Mouse (Mus musculus): Measurements from ENCODE around the gene Retreg3. TPM values are rescaled to one million over a fixed set of nuclear protein-coding genes. Genes with fewer than 3 reads are reported as not detected.

Retreg3 gene
- 41.2 TPM for polyA plus RNA-seq (2012; fragmentation: generic; extraction: Trizol)

DNA sequence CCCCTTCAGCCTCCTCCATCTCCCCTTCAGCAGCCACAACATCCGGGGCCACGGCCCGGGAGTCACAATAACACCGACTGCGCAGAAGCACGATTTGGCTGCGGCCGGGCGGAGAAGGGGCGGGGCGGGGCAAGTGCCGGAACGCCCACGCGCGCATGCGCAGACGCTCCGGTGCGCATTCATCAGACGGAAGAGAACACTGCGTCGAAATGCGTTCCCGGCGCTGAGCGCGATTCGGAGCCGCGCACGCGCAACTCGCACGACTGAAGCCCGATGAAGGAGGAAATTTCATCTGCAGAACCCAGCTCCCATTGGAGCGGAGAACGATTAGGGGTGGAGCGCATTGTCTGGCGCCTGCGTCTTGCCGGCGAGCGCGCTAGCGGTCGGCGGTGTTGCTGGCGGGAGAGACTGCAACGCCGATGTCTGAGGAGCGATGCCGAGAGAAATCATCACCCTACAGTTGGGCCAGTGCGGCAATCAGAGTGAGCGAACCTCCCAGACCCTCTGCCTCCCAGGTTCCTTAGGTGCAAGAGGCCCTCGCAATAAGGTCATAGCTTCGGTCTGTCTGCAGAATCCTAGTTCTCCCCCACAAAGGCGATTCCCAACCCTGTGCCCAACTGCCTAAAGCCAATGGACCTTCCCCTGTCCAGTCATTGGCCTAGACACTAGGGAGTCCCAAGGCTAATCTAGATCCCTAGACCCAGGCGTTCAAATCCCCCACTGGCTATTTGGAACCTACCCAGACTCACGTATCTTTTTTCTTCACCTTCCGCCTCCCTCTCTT, at the start of gene Retreg3, which contains the start of gene Tubg1:
TSS of gene Retreg3 (minus strand) at position 133 of the 784 bp plus-strand sequence.
TSS of gene Tubg1 (plus strand) at position 178 of the 784 bp plus-strand sequence.
- Histone ChIP-seq H3K36me3 (ENCODE audit: control insufficient read depth, insufficient read depth) (peaks cover 18% of the 10 kb centered on the region), H3K4me2 (ENCODE audit: low read depth) (peak within 1 kb of the TSS; percentile 93), H3K4me3 (peak within 1 kb of the TSS; percentile 72), H3K79me2 (ENCODE audit: control insufficient read depth, insufficient read depth) (peaks cover 57% of the 10 kb centered on the region), H3K27me3 (ENCODE audit: control insufficient read depth, insufficient read depth, insufficient read length) (no peaks in the 10 kb centered on the region), H3ac (ENCODE audit: control insufficient read depth, insufficient read length) (peak within 1 kb of the TSS; percentile 23)
- TF ChIP-seq POLR2AphosphoS2 (IDR thresholded peaks at IDR 0.05; ENCODE audit: insufficient read length, low read depth) = peak; percentile 94
- TF ChIP-seq USF1 (IDR thresholded peaks at IDR 0.05; ENCODE audit: low read depth) = no peak
- TF ChIP-seq SRF (IDR thresholded peaks at IDR 0.05; ENCODE audit: control insufficient read depth, insufficient read length, low read depth) = peak; percentile 65
- no peak for TF ChIP-seq REST (IDR thresholded peaks at IDR 0.05; ENCODE audit: insufficient read depth, insufficient read length)
- TF ChIP-seq CEBPB (IDR thresholded peaks at IDR 0.05; ENCODE audit: insufficient read depth, poor library complexity, severe bottlenecking) = no peak
- TF ChIP-seq E2F4 (IDR thresholded peaks at IDR 0.05; ENCODE audit: insufficient read depth) = no peak
- TF ChIP-seq MYOD1 (IDR thresholded peaks at IDR 0.05; ENCODE audit: control insufficient read depth in 1 of 3, insufficient read length in 2 of 3, low read depth in 2 of 3) = no peak
- TF ChIP-seq POLR2A (IDR thresholded peaks at IDR 0.05; ENCODE audit: insufficient read length, low read depth) = peak; percentile 83
- peak in 1 of 3 experiments; percentile 19 for TF ChIP-seq MYOG (IDR thresholded peaks at IDR 0.05; ENCODE audit: control insufficient read depth in 1 of 3, insufficient read depth in 1 of 3, insufficient read length in 2 of 3, low read depth in 2 of 3)

DNA sequence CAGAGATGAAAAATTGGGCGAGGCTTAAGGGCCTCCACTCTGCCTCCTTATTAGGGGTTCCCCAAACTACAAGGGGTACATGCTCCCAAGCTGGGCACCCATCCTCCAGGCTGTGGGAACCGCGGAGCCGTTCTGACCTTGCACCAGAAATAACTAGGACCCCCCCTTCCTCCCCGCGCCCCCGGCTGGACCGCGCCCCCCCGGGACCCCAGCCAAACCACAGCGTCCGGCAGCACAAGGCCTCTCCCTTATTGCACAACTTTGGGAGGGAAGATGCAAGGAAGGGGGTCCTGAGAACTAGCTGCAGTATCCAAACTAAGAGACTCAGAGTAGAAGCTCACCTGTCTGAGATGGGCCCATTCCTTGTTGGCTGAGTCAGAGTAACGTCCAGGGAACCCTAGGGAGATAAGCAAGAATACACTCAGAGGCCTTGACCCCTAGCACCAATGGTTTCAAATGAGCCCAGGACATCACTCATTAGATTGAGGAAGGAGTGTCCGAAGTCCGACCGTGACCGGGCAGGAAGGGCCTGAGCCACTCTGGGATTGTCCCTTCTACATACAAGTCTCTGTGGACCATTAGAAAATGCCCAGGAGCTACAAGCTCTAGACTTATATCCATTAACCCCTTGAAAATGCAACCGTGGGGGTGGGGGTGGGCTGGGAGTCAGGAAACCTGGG, 48.7 kb upstream of the Retreg3 start:
- Histone ChIP-seq H3ac (ENCODE audit: control insufficient read depth, insufficient read length) (no peak overlapping the region), H3K79me2 (ENCODE audit: control insufficient read depth, insufficient read depth) (peaks cover 24% of the 10 kb centered on the region), H3K4me3 (peak overlapping the region; percentile 99), H3K36me3 (ENCODE audit: control insufficient read depth, insufficient read depth) (peaks cover 28% of the 10 kb centered on the region), H3K4me2 (ENCODE audit: low read depth) (peak overlapping the region; percentile 97), H3K27me3 (ENCODE audit: control insufficient read depth, insufficient read depth, insufficient read length) (no peaks in the 10 kb centered on the region)
- peak; percentile 94 for TF ChIP-seq CEBPB (IDR thresholded peaks at IDR 0.05; ENCODE audit: insufficient read depth, poor library complexity, severe bottlenecking)
- TF ChIP-seq POLR2AphosphoS2 (IDR thresholded peaks at IDR 0.05; ENCODE audit: insufficient read length, low read depth) = no peak
- no peak for TF ChIP-seq MAX (IDR thresholded peaks at IDR 0.05; ENCODE audit: low read depth)

DNA sequence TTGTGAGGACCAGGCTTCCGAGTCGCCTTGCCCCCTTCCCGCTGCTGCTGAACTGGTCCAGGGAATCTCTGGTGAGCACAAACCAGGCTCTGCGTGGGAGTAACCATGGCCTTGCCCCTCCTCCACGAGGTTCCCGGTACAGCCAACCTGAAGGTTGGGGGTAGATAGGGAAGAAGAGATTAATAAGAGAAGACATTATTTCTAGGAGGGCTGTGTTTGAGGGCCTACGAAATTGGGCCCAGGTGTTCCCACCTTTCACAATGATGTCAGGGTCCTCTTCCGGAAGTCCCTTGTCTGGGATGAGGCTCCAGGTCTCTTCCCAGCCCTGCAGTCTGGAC, 48.2 kb upstream of the Retreg3 start:
- H3K36me3 ChIP-seq (ENCODE audit: control insufficient read depth, insufficient read depth) = peaks cover 31% of the 10 kb centered on the region

DNA sequence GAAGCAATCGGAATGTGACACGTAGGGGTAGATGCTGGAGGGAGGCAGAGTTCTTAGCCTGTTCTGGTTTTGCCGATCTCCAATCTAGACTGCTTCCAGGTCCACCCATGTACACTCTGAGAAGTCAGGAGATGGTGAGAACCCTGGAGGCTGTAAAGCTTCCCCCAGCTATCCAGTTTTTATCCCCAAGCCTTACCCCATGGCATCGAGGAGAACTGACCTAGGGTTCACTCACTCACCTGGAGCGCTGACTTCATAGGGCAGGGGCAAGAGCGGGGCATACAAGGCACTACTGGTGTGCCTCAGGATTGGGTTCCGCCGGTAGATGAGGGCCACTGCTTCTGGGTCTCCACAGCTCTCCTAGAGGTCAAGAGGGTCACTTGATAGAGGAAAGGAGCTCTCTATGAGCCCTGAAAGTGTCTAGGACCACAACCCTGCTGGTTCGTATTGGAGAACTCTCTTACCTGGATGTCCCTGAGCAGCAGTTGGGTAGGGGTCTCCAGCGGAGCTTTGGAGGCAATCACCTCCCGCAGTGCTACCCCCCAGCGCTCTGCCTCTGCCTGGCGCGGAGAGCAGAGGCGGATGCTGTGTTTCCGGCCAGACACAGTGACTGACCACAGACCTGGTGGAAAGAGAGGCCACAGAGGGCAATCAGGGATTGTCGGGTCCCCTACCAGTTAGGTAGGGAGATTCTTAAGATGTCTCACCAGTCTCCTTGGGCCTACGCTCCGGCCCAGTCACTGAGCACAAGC, 47.7 kb upstream of the Retreg3 start:
- Histone ChIP-seq H3ac (ENCODE audit: control insufficient read depth, insufficient read length) (no peak overlapping the region), H3K79me2 (ENCODE audit: control insufficient read depth, insufficient read depth) (peaks cover 24% of the 10 kb centered on the region), H3K36me3 (ENCODE audit: control insufficient read depth, insufficient read depth) (peaks cover 31% of the 10 kb centered on the region), H3K4me2 (ENCODE audit: low read depth) (no peak overlapping the region), H3K4me3 (peak overlapping the region; percentile 99), H3K27me3 (ENCODE audit: control insufficient read depth, insufficient read depth, insufficient read length) (no peaks in the 10 kb centered on the region)
- TF ChIP-seq CEBPB (IDR thresholded peaks at IDR 0.05; ENCODE audit: insufficient read depth, poor library complexity, severe bottlenecking) = no peak
- TF ChIP-seq POLR2AphosphoS2 (IDR thresholded peaks at IDR 0.05; ENCODE audit: insufficient read length, low read depth) = no peak
- TF ChIP-seq MAX (IDR thresholded peaks at IDR 0.05; ENCODE audit: low read depth) = no peak
- TF ChIP-seq REST (IDR thresholded peaks at IDR 0.05; ENCODE audit: insufficient read depth, insufficient read length) = no peak
- TF ChIP-seq USF1 (IDR thresholded peaks at IDR 0.05; ENCODE audit: low read depth) = no peak
- TF ChIP-seq SRF (IDR thresholded peaks at IDR 0.05; ENCODE audit: control insufficient read depth, insufficient read length, low read depth) = no peak
- TF ChIP-seq TCF3 (IDR thresholded peaks at IDR 0.05; ENCODE audit: insufficient read length, low read depth) = no peak
- no peak for TF ChIP-seq MYOG (IDR thresholded peaks at IDR 0.05; ENCODE audit: control insufficient read depth in 1 of 3, insufficient read depth in 1 of 3, insufficient read length in 2 of 3, low read depth in 2 of 3)
- TF ChIP-seq TCF12 (IDR thresholded peaks at IDR 0.05; ENCODE audit: insufficient read depth, poor library complexity, severe bottlenecking) = no peak

More for the DNA sequence above, 48.2 kb upstream of the Retreg3 start:
- no peak overlapping the region for H3ac ChIP-seq (ENCODE audit: control insufficient read depth, insufficient read length)
- no peak for TF ChIP-seq MYOD1 (IDR thresholded peaks at IDR 0.05; ENCODE audit: control insufficient read depth in 1 of 3, insufficient read length in 2 of 3, low read depth in 2 of 3)
- no peak for TF ChIP-seq TCF3 (IDR thresholded peaks at IDR 0.05; ENCODE audit: insufficient read length, low read depth)
- TF ChIP-seq POLR2AphosphoS2 (IDR thresholded peaks at IDR 0.05; ENCODE audit: insufficient read length, low read depth) = no peak
- TF ChIP-seq POLR2A (IDR thresholded peaks at IDR 0.05; ENCODE audit: insufficient read length, low read depth) = no peak
- no peak for TF ChIP-seq MAX (IDR thresholded peaks at IDR 0.05; ENCODE audit: low read depth)
- no peak for TF ChIP-seq USF1 (IDR thresholded peaks at IDR 0.05; ENCODE audit: low read depth)
- no peak for TF ChIP-seq TCF12 (IDR thresholded peaks at IDR 0.05; ENCODE audit: insufficient read depth, poor library complexity, severe bottlenecking)
- TF ChIP-seq E2F4 (IDR thresholded peaks at IDR 0.05; ENCODE audit: insufficient read depth) = no peak
- no peak for TF ChIP-seq SRF (IDR thresholded peaks at IDR 0.05; ENCODE audit: control insufficient read depth, insufficient read length, low read depth)
- TF ChIP-seq MYOG (IDR thresholded peaks at IDR 0.05; ENCODE audit: control insufficient read depth in 1 of 3, insufficient read depth in 1 of 3, insufficient read length in 2 of 3, low read depth in 2 of 3) = no peak
- TF ChIP-seq CEBPB (IDR thresholded peaks at IDR 0.05; ENCODE audit: insufficient read depth, poor library complexity, severe bottlenecking) = no peak
- TF ChIP-seq REST (IDR thresholded peaks at IDR 0.05; ENCODE audit: insufficient read depth, insufficient read length) = no peak
- peak overlapping the region; percentile 25 for H3K4me2 ChIP-seq (ENCODE audit: low read depth)
- no peaks in the 10 kb centered on the region for H3K27me3 ChIP-seq (ENCODE audit: control insufficient read depth, insufficient read depth, insufficient read length)
- peak overlapping the region; percentile 99 for H3K4me3 ChIP-seq
- peaks cover 24% of the 10 kb centered on the region for H3K79me2 ChIP-seq (ENCODE audit: control insufficient read depth, insufficient read depth)

Data from myocyte (in vitro differentiated cells).